Mouse (Mus musculus) E14TG2a.4 (cell line): Measurements from ENCODE around the gene Prdm13.

Experiments
- CTCF ChIP-seq: conservative IDR thresholded peaks from 2 replicates; pipeline ENCODE4 v1.5.1; 2014; ENCODE audit warnings: low read length
- NANOG ChIP-seq: IDR thresholded peaks from 2 replicates; pipeline ENCODE4 v1.6.1; 2014; ENCODE audit warnings: borderline replicate concordance, low read length, mixed read lengths
- POU5F1 ChIP-seq: IDR thresholded peaks from 2 replicates; pipeline ENCODE4 v1.6.1; 2014; ENCODE audit warnings: low read length, borderline replicate concordance

DNA sequence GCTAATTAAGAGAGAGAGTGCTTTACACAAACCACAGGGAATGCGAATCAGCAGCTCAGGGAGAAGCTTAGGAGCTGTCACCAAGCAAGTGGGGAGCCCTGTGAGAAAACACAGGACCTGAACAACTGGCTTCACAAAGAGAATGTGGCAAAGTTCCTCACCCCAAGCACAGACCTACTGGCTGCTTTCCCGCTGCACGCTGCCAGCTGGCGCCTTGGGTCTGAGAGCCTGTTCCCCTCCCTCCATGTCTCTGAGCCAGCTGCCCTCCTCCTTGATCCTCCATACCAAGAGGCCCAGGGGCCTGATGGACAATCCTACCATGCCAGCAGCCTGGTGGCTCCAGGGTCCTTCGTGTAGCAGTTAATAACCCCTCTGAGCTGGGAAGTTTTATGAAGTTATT is 19.8 kb downstream of the Prdm13 start:
- TF ChIP-seq CTCF = no peak
- TF ChIP-seq POU5F1 = no peak
- TF ChIP-seq NANOG = no peak
